Mouse (Mus musculus): ENCODE data around the gene Ptx3. TPM values are rescaled to one million over a fixed set of nuclear protein-coding genes. Genes with fewer than 3 reads are reported as not detected.

The Ptx3 gene
- polyA plus RNA-seq, 1 experiment from 2014 or later, result 18.9 TPM

DNA sequence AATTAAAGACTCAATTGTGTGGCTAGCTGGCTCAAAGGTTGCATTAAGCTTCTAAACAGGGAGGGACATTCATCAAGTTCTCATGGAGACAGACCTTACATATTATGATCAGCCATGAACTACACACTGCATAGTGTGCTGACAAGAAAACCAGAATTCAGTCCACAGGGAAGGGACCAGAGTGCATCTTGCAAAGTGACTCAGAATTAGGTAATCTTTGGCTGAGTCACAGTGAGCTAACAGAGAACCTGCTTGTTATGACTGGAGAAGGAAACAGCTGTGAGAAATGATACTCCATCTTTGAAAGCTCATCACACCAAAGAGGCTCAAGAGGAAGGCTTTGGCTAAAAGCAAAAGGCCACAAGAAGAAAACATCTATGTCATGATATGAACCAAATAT, 20.8 kb downstream of the Ptx3 start:
- Histone ChIP-seq H3K36me3 (no peaks in the 10 kb centered on the region), H3K4me2 (replicated peaks) (no peak overlapping the region), H3K9ac (no peak overlapping the region), H3K27ac (no peak overlapping the region), H3K27me3 (replicated peaks) (no peaks in the 10 kb centered on the region), H3K9me3 (no peaks in the 10 kb centered on the region), H3K4me3 (no peak overlapping the region), H3K4me1 (no peaks in the 10 kb centered on the region)
- no peak for ATAC-seq (ENCODE audit: low FRiP score, low read depth)

DNA sequence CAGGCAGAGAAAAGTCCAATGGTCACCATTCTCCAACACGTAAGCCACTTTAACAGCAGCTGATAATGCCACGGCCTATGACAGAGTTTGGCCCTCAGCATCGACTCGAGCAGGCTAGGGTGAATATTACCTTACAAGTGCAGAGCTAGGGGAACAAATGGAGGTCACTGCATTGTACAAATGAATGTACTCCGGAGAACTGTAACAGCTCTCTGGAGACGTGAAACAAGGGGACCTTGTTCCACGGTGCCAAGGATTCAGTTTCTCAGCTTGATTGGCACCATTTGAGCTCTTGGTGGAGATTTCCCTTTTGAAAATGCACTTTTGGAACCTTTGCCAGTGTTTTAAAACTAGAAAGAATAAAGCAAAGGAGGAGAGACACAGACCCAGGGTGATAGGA, 32.1 kb downstream of the Ptx3 start:
- Histone ChIP-seq H3K36me3 (no peaks in the 10 kb centered on the region), H3K4me3 (no peak overlapping the region), H3K27me3 (replicated peaks) (no peaks in the 10 kb centered on the region), H3K9ac (no peak overlapping the region), H3K4me2 (replicated peaks) (no peak overlapping the region), H3K9me3 (no peaks in the 10 kb centered on the region), H3K27ac (no peak overlapping the region), H3K4me1 (no peaks in the 10 kb centered on the region)
- ATAC-seq (ENCODE audit: low FRiP score, low read depth), result no peak
- WGBS, result 77% methylated on average over 7 of the region's 7 CpGs

DNA sequence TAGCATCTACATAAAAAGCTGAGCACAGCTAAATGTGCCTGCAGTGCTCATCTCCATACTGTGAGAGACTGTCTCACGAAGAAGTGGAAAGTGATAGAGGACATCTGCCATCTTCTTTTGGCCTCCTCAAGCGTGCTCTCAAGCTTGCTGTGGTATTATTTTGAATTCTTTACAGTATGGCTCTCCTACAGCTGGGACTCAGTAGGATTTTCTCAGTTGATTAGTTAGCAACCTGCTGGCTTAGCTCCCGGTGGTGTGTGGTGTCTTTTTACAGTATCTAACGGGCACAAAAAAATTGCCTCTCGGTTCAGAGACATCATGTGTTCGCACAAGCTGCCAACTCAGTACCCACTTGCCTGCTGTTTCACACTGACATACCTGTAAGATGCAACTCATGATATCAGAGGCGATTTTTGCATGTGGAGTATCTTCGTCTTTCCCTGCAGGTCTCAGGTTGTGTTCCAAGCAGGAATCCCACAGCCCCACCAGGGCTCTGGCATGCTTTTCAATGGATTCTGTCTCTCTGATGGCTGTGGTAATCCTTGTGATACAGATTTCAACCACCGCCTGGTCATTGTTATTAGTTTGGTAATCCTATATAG, 34.9 kb downstream of the Ptx3 start:
- Histone ChIP-seq H3K4me2 (replicated peaks) (no peak overlapping the region), H3K4me3 (no peak overlapping the region), H3K36me3 (no peaks in the 10 kb centered on the region), H3K27me3 (replicated peaks) (no peaks in the 10 kb centered on the region), H3K4me1 (no peaks in the 10 kb centered on the region), H3K9ac (no peak overlapping the region), H3K27ac (no peak overlapping the region), H3K9me3 (no peaks in the 10 kb centered on the region)
- 90% methylated on average over 9 of the region's 9 CpGs for WGBS
- no peak for ATAC-seq (ENCODE audit: low FRiP score, low read depth)

DNA sequence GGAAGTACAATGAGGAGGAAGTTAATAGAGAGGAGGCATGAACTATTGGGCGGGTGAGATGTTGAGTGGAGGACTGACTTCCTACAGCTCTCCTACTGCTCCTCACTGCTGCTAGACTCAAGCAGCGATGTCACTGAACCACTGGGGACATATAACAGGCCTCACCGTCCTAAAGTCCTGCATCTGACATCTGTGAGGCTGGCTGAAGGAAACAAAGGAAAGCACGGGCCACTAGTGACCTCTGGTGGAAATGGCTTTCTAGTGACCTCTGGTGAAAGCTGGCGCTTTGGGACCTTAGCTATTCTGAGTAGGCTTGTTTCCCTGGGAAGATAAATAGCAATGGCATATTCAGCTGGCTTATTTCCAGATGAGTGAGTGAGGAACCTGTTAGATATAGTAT, 42.6 kb downstream of the Ptx3 start:
- no peaks in the 10 kb centered on the region for H3K36me3 ChIP-seq
- 37% methylated on average over 5 of the region's 5 CpGs for WGBS
- ATAC-seq (ENCODE audit: low FRiP score, low read depth), result no peak

DNA sequence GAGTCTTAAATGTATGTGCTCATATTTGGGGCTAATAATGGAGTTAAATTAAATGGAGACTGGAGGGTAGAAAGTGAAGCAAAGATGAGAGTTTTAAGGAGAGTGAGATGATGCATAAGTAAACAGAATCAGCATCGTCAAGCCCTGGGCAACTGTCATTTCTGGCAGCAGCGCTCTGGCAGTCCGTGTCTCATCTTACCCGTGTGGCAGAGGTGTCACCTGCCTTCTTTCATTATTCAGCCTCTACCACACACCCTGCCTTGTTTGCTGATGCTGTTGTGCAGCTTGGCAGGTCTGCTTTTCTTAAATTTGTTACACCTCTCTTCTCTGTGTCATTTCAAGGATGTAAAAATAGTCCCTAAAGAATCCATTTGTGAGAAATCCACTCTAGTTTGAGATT, 43.6 kb downstream of the Ptx3 start:
- no peaks in the 10 kb centered on the region for H3K4me1 ChIP-seq
- ATAC-seq (ENCODE audit: low FRiP score, low read depth), result no peak
- 85% methylated on average over 4 of the region's 4 CpGs for WGBS

More for the DNA sequence above, 42.6 kb downstream of the Ptx3 start:
- Histone ChIP-seq H3K4me2 (replicated peaks) (no peak overlapping the region), H3K27ac (no peak overlapping the region), H3K4me1 (no peaks in the 10 kb centered on the region), H3K27me3 (replicated peaks) (no peaks in the 10 kb centered on the region), H3K9ac (no peak overlapping the region), H3K4me3 (no peak overlapping the region), H3K9me3 (no peaks in the 10 kb centered on the region)

More for the DNA sequence above, 43.6 kb downstream of the Ptx3 start:
- Histone ChIP-seq H3K27me3 (replicated peaks) (no peaks in the 10 kb centered on the region), H3K36me3 (no peaks in the 10 kb centered on the region), H3K4me3 (no peak overlapping the region), H3K27ac (no peak overlapping the region), H3K9ac (no peak overlapping the region), H3K9me3 (no peaks in the 10 kb centered on the region), H3K4me2 (replicated peaks) (no peak overlapping the region)

Other genes with a start within 250 kb of the Ptx3 start
- 5.8 and 6.4 TPM in 2 replicates for gene Veph1, start 76.9 kb downstream of the Ptx3 start, polyA plus RNA-seq (2016; fragmentation: Nextera tagmentation; extraction: Ambion mirVana)